Mouse (Mus musculus): ENCODE results near the gene Nrg3. TPM values are rescaled to one million over a fixed set of nuclear protein-coding genes. Genes with fewer than 3 reads are reported as not detected.
A peak's percentile ranks its signal among the peaks of the same experiment; 100 is the strongest.

Gene Nrg3
- total and polyA plus RNA-seq, 3 experiments = not detected

GRCm38 (mm10) chr14:39240267-39240666, 232.6 kb downstream of the Nrg3 start:
- TF ChIP-seq ZKSCAN1 (IDR thresholded peaks at IDR 0.05; ENCODE audit: low read depth, low read length) (no peak), GATA1 (IDR thresholded peaks at IDR 0.05; ENCODE audit: low read depth, low read length) (no peak), RCOR1 (IDR thresholded peaks at IDR 0.05; ENCODE audit: low read depth, low read length) (no peak), POLR2A (IDR thresholded peaks at IDR 0.05; ENCODE audit: control insufficient read depth in 1 of 2, insufficient read depth in 1 of 2, low read depth in 1 of 2, low read length in 2 of 2, poor library complexity in 1 of 2) (no peak), MAFK (IDR thresholded peaks at IDR 0.05; ENCODE audit: borderline replicate concordance, low read depth, low read length) (no peak), ELF1 (IDR thresholded peaks at IDR 0.05; ENCODE audit: low read depth, low read length) (no peak), MAZ (IDR thresholded peaks at IDR 0.05; ENCODE audit: low read depth, low read length) (no peak), CHD2 (IDR thresholded peaks at IDR 0.05; ENCODE audit: low read length) (no peak), E2F4 (IDR thresholded peaks at IDR 0.05; ENCODE audit: borderline replicate concordance, low read depth, low read length) (no peak)
- H3K9me3 ChIP-seq (replicated peaks; ENCODE audit: insufficient read depth, low read length) = no peaks in the 10 kb centered on the region
- H3K4me3 ChIP-seq (ENCODE audit: control insufficient read depth in 1 of 2, insufficient read depth in 1 of 2, low read depth in 2 of 2, low read length in 2 of 2) = no peak overlapping the region

GRCm38 (mm10) chr14:39211472-39211871, 261.4 kb downstream of the Nrg3 start:
- Histone ChIP-seq H3K9ac (ENCODE audit: control insufficient read depth, low read depth, low read length, poor library complexity, severe bottlenecking) (no peak overlapping the region), H3K79me2 (ENCODE audit: control insufficient read depth, insufficient read depth, low read length, poor library complexity) (no peaks in the 10 kb centered on the region), H3K9me3 (replicated peaks; ENCODE audit: insufficient read depth, low read length) (no peaks in the 10 kb centered on the region), H3K27ac (ENCODE audit: control insufficient read depth, low read depth, low read length) (no peak overlapping the region), H3K4me1 (ENCODE audit: control insufficient read depth in 1 of 2, insufficient read depth in 2 of 2, low read length in 2 of 2) (no peaks in the 10 kb centered on the region), H3K27me3 (ENCODE audit: control insufficient read depth in 1 of 2, insufficient read depth in 2 of 2, low read length in 2 of 2) (no peaks in the 10 kb centered on the region), H3K36me3 (ENCODE audit: control insufficient read depth in 1 of 2, insufficient read depth in 2 of 2, low read length in 2 of 2) (no peaks in the 10 kb centered on the region), H3K4me3 (ENCODE audit: control insufficient read depth in 1 of 2, insufficient read depth in 1 of 2, low read depth in 2 of 2, low read length in 2 of 2) (no peak overlapping the region)
- no peak for DNase-seq (ENCODE audit: low read depth, low spot score)
- no peak for TF ChIP-seq ZMIZ1 (IDR thresholded peaks at IDR 0.05; ENCODE audit: low read depth, low read length)

More at GRCm38 (mm10) chr14:39240267-39240666, 232.6 kb downstream of the Nrg3 start:
- H3K4me1 ChIP-seq (ENCODE audit: control insufficient read depth in 1 of 2, insufficient read depth in 2 of 2, low read length in 2 of 2) = no peaks in the 10 kb centered on the region
- H3K36me3 ChIP-seq (ENCODE audit: control insufficient read depth in 1 of 2, insufficient read depth in 2 of 2, low read length in 2 of 2) = no peaks in the 10 kb centered on the region
- no peak overlapping the region for H3K9ac ChIP-seq (ENCODE audit: control insufficient read depth, low read depth, low read length, poor library complexity, severe bottlenecking)
- no peak for DNase-seq (ENCODE audit: low read depth, low spot score)
- H3K27me3 ChIP-seq (ENCODE audit: control insufficient read depth in 1 of 2, insufficient read depth in 2 of 2, low read length in 2 of 2) = no peaks in the 10 kb centered on the region
- H3K79me2 ChIP-seq (ENCODE audit: control insufficient read depth, insufficient read depth, low read length, poor library complexity) = no peaks in the 10 kb centered on the region
- H3K27ac ChIP-seq (ENCODE audit: control insufficient read depth, low read depth, low read length) = no peak overlapping the region

- no peaks in the 10 kb centered on the region for H3K9me3 ChIP-seq (replicated peaks; ENCODE audit: insufficient read depth, low read length)
- no peaks in the 10 kb centered on the region for H3K79me2 ChIP-seq (ENCODE audit: control insufficient read depth, insufficient read depth, low read length, poor library complexity)
- H3K9ac ChIP-seq (ENCODE audit: control insufficient read depth, low read depth, low read length, poor library complexity, severe bottlenecking) = no peak overlapping the region
- DNase-seq (ENCODE audit: low read depth, low spot score) = peak; percentile 13
- H3K36me3 ChIP-seq (ENCODE audit: control insufficient read depth in 1 of 2, insufficient read depth in 2 of 2, low read length in 2 of 2) = no peaks in the 10 kb centered on the region
- TF ChIP-seq TAL1 (IDR thresholded peaks at IDR 0.05; ENCODE audit: low read length) (no peak), MAZ (IDR thresholded peaks at IDR 0.05; ENCODE audit: low read depth, low read length) (no peak), MEF2A (IDR thresholded peaks at IDR 0.05; ENCODE audit: extremely low read depth, insufficient replicate concordance, low read depth, low read length, poor library complexity, severe bottlenecking) (no peak), E2F4 (IDR thresholded peaks at IDR 0.05; ENCODE audit: borderline replicate concordance, low read depth, low read length) (no peak), ZNF384 (IDR thresholded peaks at IDR 0.05; ENCODE audit: low read depth, low read length) (no peak), CTCF (IDR thresholded peaks at IDR 0.05 in 2 of 3, conservative IDR thresholded peaks at IDR 0.05 in 1 of 3; ENCODE audit: control insufficient read depth in 1 of 3, insufficient read depth in 1 of 3, low read depth in 2 of 3, low read length in 3 of 3, poor library complexity in 1 of 3, severe bottlenecking in 1 of 3) (no peak), ETS1 (IDR thresholded peaks at IDR 0.05; ENCODE audit: low read depth, low read length) (no peak), MYB (IDR thresholded peaks at IDR 0.05; ENCODE audit: low read depth, low read length) (no peak), JUND (IDR thresholded peaks at IDR 0.05; ENCODE audit: low read depth, low read length) (no peak), POLR2AphosphoS5 (IDR thresholded peaks at IDR 0.05; ENCODE audit: borderline replicate concordance, low read depth, low read length) (no peak), BHLHE40 (IDR thresholded peaks at IDR 0.05; ENCODE audit: borderline replicate concordance, low read depth, low read length) (no peak), TBP (IDR thresholded peaks at IDR 0.05; ENCODE audit: low read depth, low read length) (no peak), KAT2A (conservative IDR thresholded peaks at IDR 0.05; ENCODE audit: low read depth, low read length) (no peak), POLR2AphosphoS2 (IDR thresholded peaks at IDR 0.05; ENCODE audit: low read length) (no peak), POLR2A (IDR thresholded peaks at IDR 0.05; ENCODE audit: control insufficient read depth in 1 of 2, insufficient read depth in 1 of 2, low read depth in 1 of 2, low read length in 2 of 2, poor library complexity in 1 of 2) (no peak), CHD2 (IDR thresholded peaks at IDR 0.05; ENCODE audit: low read length) (no peak), SMC3 (IDR thresholded peaks at IDR 0.05; ENCODE audit: low read depth, low read length) (no peak)
- H3K27ac ChIP-seq (ENCODE audit: control insufficient read depth, low read depth, low read length) = no peak overlapping the region
- no peak overlapping the region for H3K4me3 ChIP-seq (ENCODE audit: control insufficient read depth in 1 of 2, insufficient read depth in 1 of 2, low read depth in 2 of 2, low read length in 2 of 2)
- no peaks in the 10 kb centered on the region for H3K27me3 ChIP-seq (ENCODE audit: control insufficient read depth in 1 of 2, insufficient read depth in 2 of 2, low read length in 2 of 2)
- H3K4me1 ChIP-seq (ENCODE audit: control insufficient read depth in 1 of 2, insufficient read depth in 2 of 2, low read length in 2 of 2) = no peaks in the 10 kb centered on the region
Measured at GRCm38 (mm10) chr14:39191946-39192345, 280.9 kb downstream of the Nrg3 start.

Data from MEL (cell line).